Mouse (Mus musculus) lung, postnatal 0 days (tissue): ENCODE measurements around the gene Gmppa. TPM values are rescaled to one million over a fixed set of nuclear protein-coding genes. Genes with fewer than 3 reads are reported as not detected.

Experiments
- ATAC-seq: fragments of 200-750 bp; cut with Nextera tagmentation; 2 replicates; pipeline ENCODE4 v1.8.0; 2017; ENCODE audit warnings: moderate library complexity
- DNase-seq: peaks from one replicate; pipeline ENCODE4 v3.0.0-alpha.2; 2016; ENCODE audit warnings: low spot score
- H3K27ac ChIP-seq: fragments of 300-500 bp; sonication (generic); 2 replicates; pipeline ENCODE4 v1.5.1; 2014; ENCODE audit warnings: antibody characterized with exemption, mild to moderate bottlenecking, low read length, mixed read lengths
- H3K27me3 ChIP-seq: fragments of 300-500 bp; sonication (generic); replicated peaks from 2 replicates; pipeline ENCODE4 v1.6.1; 2014; ENCODE audit warnings: low read length, mixed read lengths; ENCODE audit not compliant: insufficient read depth
- H3K36me3 ChIP-seq: fragments of 300-500 bp; sonication (generic); 2 replicates; pipeline ENCODE4 v1.6.1; 2014; ENCODE audit warnings: low read length, mixed read lengths; ENCODE audit not compliant: insufficient read depth
- H3K4me1 ChIP-seq: fragments of 300-500 bp; sonication (generic); 2 replicates; pipeline ENCODE4 v1.6.1; 2014; ENCODE audit warnings: antibody characterized with exemption, low read depth, low read length, mixed read lengths; ENCODE audit not compliant: insufficient read depth
- H3K4me2 ChIP-seq: fragments of 300-500 bp; sonication (generic); replicated peaks from 2 replicates; pipeline ENCODE4 v1.6.1; 2014; ENCODE audit warnings: low read depth, mild to moderate bottlenecking, low read length, moderate library complexity, mixed read lengths
- H3K4me3 ChIP-seq: fragments of 300-500 bp; sonication (generic); 2 replicates; pipeline ENCODE4 v1.5.1; 2014; ENCODE audit warnings: low read depth, low read length
- H3K9ac ChIP-seq: fragments of 300-500 bp; sonication (generic); replicated peaks from 2 replicates; pipeline ENCODE4 v1.6.1; 2014; ENCODE audit warnings: low read depth, mild to moderate bottlenecking
- H3K9me3 ChIP-seq: fragments of 300-500 bp; sonication (generic); 2 replicates; pipeline ENCODE4 v1.6.1; 2016; ENCODE audit warnings: low read length, mixed read lengths
- CTCF ChIP-seq: IDR thresholded peaks from 2 replicates; pipeline ENCODE4 v1.5.1; 2016; ENCODE audit warnings: antibody characterized with exemption, mild to moderate bottlenecking
- EP300 ChIP-seq: IDR thresholded peaks from 2 replicates; pipeline ENCODE4 v1.6.1; 2016; ENCODE audit warnings: antibody characterized with exemption, mild to moderate bottlenecking, control low read depth
- WGBS: fragments of 180-500 bp; shearing (Covaris S2); extraction: QIAGEN DNeasy Blood & Tissue Kit; methylation state at CpG from one replicate; pipeline ENCODE4 v1.1.7; 2014; 5-methylcytosine and 5-hydroxymethylcytosine counted together
- polyA plus RNA-seq: library from polyadenylated mRNA; unstranded; fragments of >200 nt; fragmentation: Nextera tagmentation; extraction: Ambion mirVana; gene quantifications from 2 replicates; pipeline ENCODE4 v1.2.1, GENCODE M21; 2015

Gene Gmppa
- polyA plus RNA-seq, 1 experiment from 2014 or later = 58.9 TPM

GRCm38 (mm10) chr1:75478916-75479634 is 43.3 kb downstream of the Gmppa start, which contains the start of the genes Chpf and Tmem198:
Gene Chpf, minus strand, starts transcription at chr1:75479307.
Gene Tmem198, plus strand, starts transcription at chr1:75479532.
- peaks cover 22% of the 10 kb centered on the region; the same call in 1 of the 2 replicates for H3K27me3 ChIP-seq
- H3K27ac ChIP-seq = peak within 1 kb of the TSS; percentile 84
- peak within 1 kb of the TSS; percentile 67 for H3K4me3 ChIP-seq
- 1% methylated on average over 38 of the region's 76 CpGs for WGBS
- ATAC-seq (peak; percentile 93), DNase-seq (peak; percentile 97)
- TF ChIP-seq EP300 (0 out of 2 replicates have a peak, but pooled peaks have one; percentile 17), CTCF (no peak)
- H3K36me3 ChIP-seq = peaks cover under 1% of the 10 kb centered on the region; the same call in 1 of the 2 replicates
- H3K9ac ChIP-seq = peak within 1 kb of the TSS; percentile 58
- H3K9me3 ChIP-seq = no peaks in the 10 kb centered on the region
- peaks cover 3% of the 10 kb centered on the region; the same call in 1 of the 2 replicates for H3K4me1 ChIP-seq
- H3K4me2 ChIP-seq = peak within 1 kb of the TSS; percentile 85

GRCm38 (mm10) chr1:75479635-75479989 is 43.9 kb downstream of the Gmppa start:
- Histone ChIP-seq H3K4me3 (peak overlapping the region; percentile 67), H3K4me2 (peak overlapping the region; percentile 85), H3K27ac (no peak overlapping the region), H3K36me3 (no peaks in the 10 kb centered on the region), H3K9ac (no peak overlapping the region), H3K27me3 (peaks cover 26% of the 10 kb centered on the region; the same call in 1 of the 2 replicates), H3K9me3 (no peaks in the 10 kb centered on the region), H3K4me1 (peaks cover 3% of the 10 kb centered on the region; the same call in 1 of the 2 replicates)
- WGBS = 7% methylated on average over 19 of the region's 24 CpGs
- TF ChIP-seq EP300 (no peak), CTCF (no peak)
- ATAC-seq (peak; percentile 2; the same call in 1 of the 2 replicates), DNase-seq (no peak)

- TF ChIP-seq CTCF = no peak
- no peak for TF ChIP-seq EP300
- Histone ChIP-seq H3K9ac (no peak overlapping the region), H3K4me1 (peaks cover 3% of the 10 kb centered on the region; the same call in 1 of the 2 replicates), H3K27me3 (peaks cover 27% of the 10 kb centered on the region; the same call in 1 of the 2 replicates), H3K9me3 (no peaks in the 10 kb centered on the region), H3K4me2 (peak overlapping the region; percentile 85), H3K4me3 (no peak overlapping the region), H3K27ac (no peak overlapping the region), H3K36me3 (no peaks in the 10 kb centered on the region)
- WGBS = 25% methylated on average over 13 of the region's 13 CpGs
- ATAC-seq = no peak
- DNase-seq = no peak
These were observed 44.3 kb downstream of the Gmppa start for GRCm38 (mm10) chr1:75480036-75480435.

GRCm38 (mm10) chr1:75480735-75481134 is 45.0 kb downstream of the Gmppa start:
- Histone ChIP-seq H3K4me2 (no peak overlapping the region), H3K27me3 (peaks cover 27% of the 10 kb centered on the region; the same call in 1 of the 2 replicates), H3K4me3 (no peak overlapping the region), H3K36me3 (no peaks in the 10 kb centered on the region), H3K27ac (no peak overlapping the region), H3K9me3 (no peaks in the 10 kb centered on the region), H3K9ac (no peak overlapping the region), H3K4me1 (peaks cover 3% of the 10 kb centered on the region; the same call in 1 of the 2 replicates)
- TF ChIP-seq EP300 (no peak), CTCF (no peak)
- WGBS = 87% methylated on average over 7 of the region's 7 CpGs
- DNase-seq (no peak), ATAC-seq (no peak)

- Histone ChIP-seq H3K27me3 (peaks cover 35% of the 10 kb centered on the region), H3K4me1 (no peaks in the 10 kb centered on the region), H3K9ac (no peak overlapping the region), H3K4me3 (no peak overlapping the region), H3K27ac (no peak overlapping the region), H3K9me3 (no peaks in the 10 kb centered on the region), H3K4me2 (no peak overlapping the region), H3K36me3 (peaks cover 6% of the 10 kb centered on the region; the same call in 1 of the 2 replicates)
- WGBS = 11% methylated on average over 24 of the region's 24 CpGs
- ATAC-seq (no peak), DNase-seq (no peak)
- TF ChIP-seq CTCF = no peak
- TF ChIP-seq EP300 = no peak
These were observed 50.8 kb downstream of the Gmppa start for GRCm38 (mm10) chr1:75486561-75486960.

- no peak overlapping the region for H3K9ac ChIP-seq
- 4% methylated on average over 13 of the region's 13 CpGs for WGBS
These were observed 51.3 kb downstream of the Gmppa start for GRCm38 (mm10) chr1:75487040-75487404.

More at GRCm38 (mm10) chr1:75487040-75487404, 51.3 kb downstream of the Gmppa start:
- H3K27ac ChIP-seq = no peak overlapping the region
- DNase-seq (no peak), ATAC-seq (no peak)
- H3K4me2 ChIP-seq = peak overlapping the region; percentile 56
- no peaks in the 10 kb centered on the region for H3K9me3 ChIP-seq
- H3K36me3 ChIP-seq = peaks cover 6% of the 10 kb centered on the region; the same call in 1 of the 2 replicates
- H3K4me3 ChIP-seq = peak overlapping the region; percentile 37
- TF ChIP-seq CTCF = no peak
- no peak for TF ChIP-seq EP300
- H3K27me3 ChIP-seq = peaks cover 32% of the 10 kb centered on the region
- no peaks in the 10 kb centered on the region for H3K4me1 ChIP-seq
